In genomic region chr3:89339416-89339815, GRCm38 (mm10) we compare ENCODE assay signal across 9 mouse cellular contexts. TPM values are rescaled to one million over a fixed set of nuclear protein-coding genes. Genes with fewer than 3 reads are reported as not detected.
DNase-seq lines count a peak whose midpoint lies in the region; ATAC-seq and TF ChIP-seq lines count a peak whose summit lies in the region.
"Had no signal": no experiment of that assay in that cellular context is flagged by ENCODE, and none has a peak within 500 bp of the region (broad histone marks: within the 10 kb centered on the region; RNA-seq: fewer than 3 reads in every experiment).

No protein-coding gene starts in this region.

- H3K4me2 ChIP-seq in lung, embryonic 16.5 days (ENCODE audit: low read depth, low read length) = peak overlapping the region; percentile 79; the same call in 1 of the 2 replicates

- peaks cover 2% of the 10 kb centered on the region for H3K36me3 ChIP-seq in lung, embryonic 16.5 days (ENCODE audit: control insufficient read depth, insufficient read depth, low read length)

- TF ChIP-seq POLR2A in bone marrow macrophage, adult 2 months (IDR thresholded peaks at IDR 0.05; ENCODE audit: borderline replicate concordance, low read depth, low read length) = no peak

- H3K27me3 ChIP-seq in lung, embryonic 16.5 days (ENCODE audit: control insufficient read depth, insufficient read depth, low read depth, low read length) = no peaks in the 10 kb centered on the region

- no peak overlapping the region for H3K4me3 ChIP-seq in bone marrow macrophage, adult 2 months (ENCODE audit: insufficient read depth, low read length)
- H3K4me3 ChIP-seq in lung, embryonic 16.5 days (ENCODE audit: low read length) = no peak overlapping the region

- H3K27ac ChIP-seq in bone marrow macrophage, adult 2 months (ENCODE audit: insufficient read depth, low read depth, low read length) = no peak overlapping the region
- peak overlapping the region; percentile 24 for H3K27ac ChIP-seq in lung, embryonic 16.5 days (ENCODE audit: low read length)
- H3K27ac ChIP-seq: macrophage had no signal

- peak; percentile 47 for DNase-seq in cerebellum, adult 9-11 months
- DNase-seq in cerebellum, adult 9-10 months = no peak
- DNase-seq in 416B (ENCODE audit: low read depth) = peak; percentile 80
- DNase-seq in gastrocnemius, postnatal 10 days = peak; percentile 70
- DNase-seq in kidney, postnatal 14 days = peak; percentile 76
- peak; percentile 36 for DNase-seq in spleen, adult 12 weeks (ENCODE audit: low spot score)

- peak; percentile 9; the same call in 1 of the 2 replicates for ATAC-seq in lung, embryonic 16.5 days (ENCODE audit: low read depth)

- no peaks in the 10 kb centered on the region for H3K9me3 ChIP-seq in lung, embryonic 16.5 days (ENCODE audit: control insufficient read depth, low read length)

- peak; percentile 99 for TF ChIP-seq CTCF in bone marrow macrophage, adult 2 months (IDR thresholded peaks at IDR 0.05; ENCODE audit: low read depth, low read length)

- 24% methylated on average over 8 of the region's 8 CpGs for WGBS in lung, embryonic 16.5 days

- H3K4me1 ChIP-seq in bone marrow macrophage, adult 2 months (ENCODE audit: control insufficient read depth, insufficient read depth, low read length) = no peaks in the 10 kb centered on the region
- H3K4me1 ChIP-seq in lung, embryonic 16.5 days (replicated peaks; ENCODE audit: control insufficient read depth, insufficient read depth, low read length) = peaks cover 34% of the 10 kb centered on the region

- no peak overlapping the region for H3K9ac ChIP-seq in lung, embryonic 16.5 days (ENCODE audit: low read length)

RNA-seq across cellular contexts. Expression of gene Efna4, which starts 1.6 kb away (rescaled TPM):
- polyA plus RNA-seq in bone marrow macrophage, adult 2 months (2012; ENCODE audit: insufficient read depth, insufficient read length, missing spikeins) = not detected in 2 replicates
- 1 to 10 TPM in 1 of 2 experiments, under 1 TPM in 1; 0.82 to 1.9 TPM for total RNA-seq in gastrocnemius, postnatal 10 days (2021)
- 19.8 and 24.7 TPM in 2 replicates for polyA plus RNA-seq in lung, embryonic 16.5 days (2015; fragmentation: Nextera tagmentation; extraction: Ambion mirVana)
- polyA plus RNA-seq: macrophage had no signal

RNA-seq across cellular contexts. Expression of gene Adam15, which starts 10.4 kb away (rescaled TPM):
- polyA plus RNA-seq in bone marrow macrophage, adult 2 months (2012; ENCODE audit: insufficient read depth, insufficient read length, missing spikeins) = 315 and 328 TPM in 2 replicates
- 10 to 100 TPM; 32.6 to 48.1 TPM for total RNA-seq in gastrocnemius, postnatal 10 days (2021)
- 75.1 and 76.0 TPM in 2 replicates for polyA plus RNA-seq in lung, embryonic 16.5 days (2015; fragmentation: Nextera tagmentation; extraction: Ambion mirVana)

RNA-seq across cellular contexts. Expression of gene Efna3, which starts 16.7 kb away (rescaled TPM):
- not detected in 2 replicates for polyA plus RNA-seq in bone marrow macrophage, adult 2 months (2012; ENCODE audit: insufficient read depth, insufficient read length, missing spikeins)
- total RNA-seq in gastrocnemius, postnatal 10 days (2021) = not detected
- 7.1 and 7.5 TPM in 2 replicates for polyA plus RNA-seq in lung, embryonic 16.5 days (2015; fragmentation: Nextera tagmentation; extraction: Ambion mirVana)
- polyA plus RNA-seq: macrophage had no signal

RNA-seq across cellular contexts. Expression of gene Dcst2, which starts 22.4 kb away (rescaled TPM):
- polyA plus RNA-seq in bone marrow macrophage, adult 2 months (2012; ENCODE audit: insufficient read depth, insufficient read length, missing spikeins) = not detected in 2 replicates
- not detected for total RNA-seq in gastrocnemius, postnatal 10 days (2021)
- 0.06 TPM in 1 of 2 replicates, not detected in the other for polyA plus RNA-seq in lung, embryonic 16.5 days (2015; fragmentation: Nextera tagmentation; extraction: Ambion mirVana)
- polyA plus RNA-seq: macrophage had no signal

RNA-seq across cellular contexts. Expression of gene Dcst1, which starts 25.6 kb away (rescaled TPM):
- not detected in 2 replicates for polyA plus RNA-seq in bone marrow macrophage, adult 2 months (2012; ENCODE audit: insufficient read depth, insufficient read length, missing spikeins)
- under 1 TPM; 0.12 to 0.14 TPM for total RNA-seq in gastrocnemius, postnatal 10 days (2021)
- polyA plus RNA-seq in lung, embryonic 16.5 days (2015; fragmentation: Nextera tagmentation; extraction: Ambion mirVana) = 0.13 and 0.53 TPM in 2 replicates
- polyA plus RNA-seq: macrophage had no signal

Comparison
In these comparisons a context has a peak if more than half of its experiments do, and no peak if none do; other contexts are left out.
1. RNA of gene Efna4, which starts 1.6 kb away (polyA plus RNA-seq): 19.8 to 24.7 TPM in lung, embryonic 16.5 days; not detected in bone marrow macrophage, adult 2 months; every median in the first group is over 10 times any median in the second.